Mouse (Mus musculus) adrenal gland, postnatal 4 days (tissue): ENCODE data around the gene Sf3b6. TPM values are rescaled to one million over a fixed set of nuclear protein-coding genes. Genes with fewer than 3 reads are reported as not detected.

ENCODE experiments used
- total RNA-seq, 2 experiments: library from RNA; stranded (reverse); gene quantifications; 2 replicates each; pipeline ENCODE4 v1.2.3; 2021

Gene Sf3b6
- total RNA-seq, 2 experiments from 2014 or later, result 133 to 140 TPM

Other genes with a start within 250 kb of the Sf3b6 start
- gene Itsn2, start 224.9 kb upstream of the Sf3b6 start, total RNA-seq, result 10 to 100 TPM; 47.7 to 49.3 TPM
- gene Gm3625, start 224.6 kb upstream of the Sf3b6 start, total RNA-seq, result not detected
- under 1 TPM; 0.34 to 0.39 TPM for gene Fam228a, start 79.1 kb upstream of the Sf3b6 start, total RNA-seq
- 1 to 10 TPM; 4.3 to 6.7 TPM for gene Pfn4, start 48.5 kb upstream of the Sf3b6 start, total RNA-seq
- 10 to 100 TPM; 13.2 to 14.1 TPM for gene Fam228b, start 48.3 kb upstream of the Sf3b6 start, total RNA-seq
- gene Fkbp1b, start 24.0 kb downstream of the Sf3b6 start, total RNA-seq, result 10 to 100 TPM; 24.5 to 33.2 TPM
- gene Wdcp, start 25.8 kb downstream of the Sf3b6 start, total RNA-seq, result 10 to 100 TPM; 10.8 to 15.5 TPM
- 1 to 10 TPM; 5.2 to 5.9 TPM for gene Mfsd2b, start 56.8 kb downstream of the Sf3b6 start, total RNA-seq
- gene Ubxn2a, start 90.2 kb downstream of the Sf3b6 start, total RNA-seq, result 10 to 100 TPM; 25.5 to 26.0 TPM
- 10 to 100 TPM; 36.6 to 40.5 TPM for gene Atad2b, start 99.8 kb downstream of the Sf3b6 start, total RNA-seq